Mouse (Mus musculus) urinary bladder, postnatal 10 days (tissue): ENCODE data around the gene Mrpl16.
A peak's percentile ranks its signal among the peaks of the same experiment; 100 is the strongest.

Experiments used
- DNase-seq: peaks from one replicate; pipeline ENCODE4 v3.0.0; 2022; ENCODE audit warnings: low spot score

Mrpl16 gene

DNA sequence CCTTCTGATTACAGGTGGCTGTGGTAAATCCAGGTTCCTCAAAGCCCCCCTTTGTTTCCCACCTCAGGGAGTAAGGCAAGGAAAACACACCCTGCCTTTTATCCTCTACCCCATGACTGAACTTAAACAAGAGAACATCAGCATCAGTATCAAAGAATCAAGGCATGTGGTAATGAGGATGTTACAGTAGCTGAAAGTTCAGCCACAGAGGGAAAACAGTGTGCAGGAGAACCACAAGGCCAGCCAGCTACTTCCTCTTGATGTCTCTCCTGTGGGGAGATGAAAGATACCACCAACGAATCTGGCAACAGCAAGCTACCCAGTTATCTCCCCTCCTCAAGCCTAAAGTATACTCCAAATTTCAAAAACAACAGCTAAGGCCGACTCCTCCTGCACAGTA is 37.1 kb downstream of the Mrpl16 start:
- DNase-seq, result no peak

DNA sequence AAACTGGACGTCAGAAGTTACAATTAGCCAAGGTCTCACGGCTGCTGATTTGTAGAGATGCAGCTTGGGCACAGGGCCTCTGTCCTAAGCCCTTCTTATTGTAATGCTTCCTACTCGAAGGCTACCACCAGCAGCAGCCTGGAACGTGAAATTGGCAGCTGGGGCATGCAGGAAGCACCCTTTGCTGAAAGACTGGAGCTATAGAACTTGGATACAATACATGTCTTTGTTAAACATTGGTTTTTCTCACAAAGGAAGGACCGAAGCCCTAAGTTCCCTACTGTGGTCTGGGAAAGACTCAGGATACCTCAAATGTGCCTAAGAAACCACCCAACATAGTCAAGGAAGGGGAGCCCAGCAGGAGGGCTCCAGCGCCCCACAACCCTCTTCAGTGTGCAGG is 37.6 kb downstream of the Mrpl16 start:
- no peak for DNase-seq

DNA sequence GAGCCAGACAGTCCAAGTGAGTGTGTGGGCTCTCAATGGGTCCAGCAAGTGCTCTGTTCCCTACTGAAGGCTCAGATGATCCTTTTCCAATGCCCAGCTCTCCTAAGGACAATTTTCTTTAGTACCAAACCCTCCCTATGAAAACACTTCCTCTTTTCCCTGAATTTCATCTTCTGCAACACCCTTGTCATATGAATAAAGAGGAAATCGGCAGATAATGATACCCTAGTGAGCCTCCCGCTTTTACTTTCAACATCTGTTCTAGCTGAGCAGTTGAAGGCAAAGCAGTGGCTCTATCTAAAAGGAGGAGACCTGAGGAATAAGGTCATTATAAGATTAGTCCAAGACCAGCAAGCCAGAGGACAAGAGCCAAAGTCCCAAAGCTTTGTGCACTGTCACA is 38.3 kb downstream of the Mrpl16 start:
- DNase-seq, result no peak

DNA sequence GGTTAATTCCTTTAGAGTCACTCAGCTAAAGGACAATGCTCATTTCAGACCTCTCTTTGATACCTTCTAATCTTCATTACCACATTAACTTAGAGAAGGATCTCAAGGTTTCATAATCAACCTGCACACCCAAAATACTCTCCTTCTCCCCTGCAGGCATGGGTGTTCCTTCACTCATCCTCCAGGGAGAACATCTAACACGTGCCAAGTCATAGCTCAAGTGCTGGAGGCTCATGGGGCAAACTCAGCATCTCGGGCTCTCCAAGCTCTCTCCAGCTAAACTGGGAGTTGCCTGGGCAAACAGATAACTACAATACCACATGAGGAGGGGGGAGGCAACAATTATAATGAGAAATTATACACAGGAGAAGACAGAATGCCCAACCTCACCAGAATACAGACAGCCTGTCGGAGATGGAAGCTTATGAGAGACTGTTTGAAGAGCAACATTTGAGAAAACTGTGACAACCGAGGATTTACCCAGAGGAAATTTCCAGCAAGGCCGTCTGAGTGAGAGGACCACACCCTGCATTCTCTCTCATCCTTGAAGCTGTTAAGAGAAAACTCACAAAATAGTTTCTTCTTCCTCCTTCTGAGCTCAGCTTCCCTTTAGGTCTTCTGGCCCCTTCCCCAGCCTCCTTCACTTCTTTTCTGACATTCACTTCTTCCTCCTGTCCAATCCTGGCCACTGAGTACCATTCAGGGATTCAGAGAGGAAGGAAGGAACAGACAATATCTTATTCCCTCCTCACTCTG is 40.0 kb downstream of the Mrpl16 start:
- DNase-seq, result no peak

DNA sequence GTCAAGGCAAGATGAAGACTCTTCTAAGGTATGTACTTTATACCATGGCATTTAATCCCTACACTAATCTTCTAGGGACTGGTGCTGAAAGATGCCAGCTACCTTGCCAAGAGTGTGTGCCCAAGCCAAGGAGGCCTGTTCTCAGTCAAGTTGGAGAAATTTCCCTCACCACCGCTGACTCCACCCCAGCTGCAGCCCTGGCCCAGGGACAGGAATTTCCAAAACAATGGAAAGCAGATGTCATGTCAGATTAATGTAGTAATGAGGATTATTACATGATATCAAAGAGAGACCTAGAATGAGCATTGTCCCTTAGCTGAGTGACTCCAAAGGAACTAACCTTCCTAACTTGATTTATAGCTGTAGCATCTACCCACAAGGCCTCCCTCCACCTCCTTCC is 40.7 kb downstream of the Mrpl16 start:
- no peak for DNase-seq

DNA sequence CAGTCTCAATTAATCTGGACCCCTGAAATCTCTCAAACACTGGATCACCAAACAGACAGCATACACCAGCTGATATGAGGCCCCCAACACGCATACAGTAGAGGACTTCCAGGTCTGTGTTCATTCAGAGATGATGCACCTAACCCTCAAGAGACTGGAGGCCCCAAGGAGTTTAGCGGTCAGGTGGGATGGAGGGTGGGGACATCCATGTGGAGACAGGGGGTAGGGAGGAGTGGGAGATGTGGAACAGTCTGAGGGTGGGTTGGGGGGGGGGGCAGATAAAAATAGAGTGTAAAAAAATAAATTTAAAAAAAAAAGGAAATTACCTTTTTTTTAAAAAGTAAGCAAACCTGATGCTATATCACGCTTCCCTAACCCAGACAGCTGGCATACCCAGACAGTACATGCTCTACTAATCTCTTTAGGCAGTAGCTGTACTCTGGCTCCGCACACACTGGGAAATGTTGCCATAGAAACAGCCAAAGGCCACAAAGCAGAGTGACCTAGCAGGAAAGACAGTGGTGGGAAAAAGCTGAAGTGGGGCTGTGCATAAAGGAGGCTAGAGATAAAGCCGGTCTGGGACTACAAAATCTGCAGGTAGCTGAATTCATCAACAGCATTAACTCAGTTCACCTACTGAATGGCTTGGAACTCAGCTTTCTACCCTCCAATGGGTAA is 41.6 kb downstream of the Mrpl16 start:
- DNase-seq, result no peak

DNA sequence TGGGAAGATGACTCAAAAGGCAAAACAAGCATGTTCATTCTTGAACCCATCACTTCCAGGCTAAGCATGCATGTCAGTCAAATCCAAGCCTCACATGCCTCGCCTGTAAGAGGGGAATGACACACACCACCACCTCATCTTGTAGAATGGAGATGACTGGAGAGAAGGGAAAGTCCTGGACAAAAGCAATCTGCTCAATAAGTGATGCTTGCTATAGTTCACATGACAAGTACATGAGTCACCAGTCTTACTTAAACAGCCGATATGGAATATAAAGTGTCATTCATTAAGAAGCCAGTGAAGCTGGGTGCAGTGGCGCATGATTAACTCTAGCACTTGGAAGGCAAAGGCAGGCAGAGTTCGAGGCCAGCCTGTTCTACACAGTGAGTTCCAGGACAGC is 42.9 kb downstream of the Mrpl16 start:
- no peak for DNase-seq

DNA sequence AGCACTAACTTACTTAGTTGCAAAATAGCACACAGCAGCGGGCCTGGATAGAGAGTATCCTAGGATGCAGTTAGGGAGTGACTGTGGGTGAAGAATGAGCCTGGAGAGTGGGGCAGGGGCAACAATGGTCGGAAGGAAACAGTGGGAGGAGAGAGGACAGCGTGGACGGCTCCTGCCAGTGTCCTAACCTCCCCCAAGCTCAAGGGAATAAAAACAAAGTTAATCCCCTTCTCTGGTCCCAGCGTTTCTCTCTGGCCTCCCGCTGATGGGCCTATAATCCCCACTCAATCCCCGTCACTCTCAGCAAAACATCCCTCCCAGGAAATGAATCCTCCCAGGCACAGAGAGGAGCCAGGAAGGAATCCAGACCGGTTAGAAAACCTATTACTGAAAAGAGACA is 43.5 kb downstream of the Mrpl16 start:
- DNase-seq, result no peak

DNA sequence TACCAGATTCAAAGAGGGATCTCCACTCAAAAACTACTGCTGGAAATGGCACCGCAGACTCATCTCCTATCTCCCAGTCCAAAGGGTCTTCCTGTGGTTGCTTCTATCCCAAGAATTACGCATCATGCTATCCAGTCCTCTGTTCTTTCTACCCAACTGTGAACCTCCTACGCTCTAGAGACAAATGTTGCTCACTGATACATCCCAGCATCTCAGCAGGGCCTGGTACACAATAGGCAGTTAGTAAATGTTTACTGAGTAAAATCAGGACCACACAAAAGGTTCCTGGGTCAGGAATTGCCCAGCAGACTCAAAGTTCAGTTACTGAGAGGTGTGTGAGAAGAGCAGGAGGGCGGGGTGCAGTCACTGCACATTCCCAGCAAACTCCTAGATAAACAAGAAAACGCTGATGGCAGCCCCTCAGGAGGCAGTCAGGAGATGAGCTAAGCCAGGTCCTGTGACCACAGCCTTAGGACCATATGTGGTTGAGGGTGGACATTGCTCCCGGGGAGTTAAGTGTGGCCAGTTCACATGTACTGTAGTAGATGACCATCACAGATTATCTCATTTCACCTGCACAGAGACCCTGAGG is 44.6 kb downstream of the Mrpl16 start:
- DNase-seq, result no peak

DNA sequence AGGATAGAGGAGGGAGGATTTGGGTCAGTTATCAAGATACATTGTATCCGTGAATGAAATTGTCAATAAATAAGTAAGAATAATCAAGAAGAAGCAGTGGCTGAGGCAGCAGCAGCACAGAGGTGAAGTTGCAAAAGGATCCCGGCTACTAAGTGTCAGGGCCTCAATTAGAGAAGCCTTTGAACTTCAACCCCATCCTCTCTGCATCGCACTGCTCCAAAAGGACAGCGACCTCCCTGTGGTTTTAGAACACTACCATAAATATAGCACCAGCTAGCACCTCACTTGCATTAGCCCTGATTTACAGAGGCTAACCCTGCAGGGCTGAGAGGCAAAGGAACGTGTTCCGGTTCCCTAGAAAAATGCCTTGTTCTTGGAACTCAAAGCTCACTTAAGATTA is 46.5 kb downstream of the Mrpl16 start:
- no peak for DNase-seq

DNA sequence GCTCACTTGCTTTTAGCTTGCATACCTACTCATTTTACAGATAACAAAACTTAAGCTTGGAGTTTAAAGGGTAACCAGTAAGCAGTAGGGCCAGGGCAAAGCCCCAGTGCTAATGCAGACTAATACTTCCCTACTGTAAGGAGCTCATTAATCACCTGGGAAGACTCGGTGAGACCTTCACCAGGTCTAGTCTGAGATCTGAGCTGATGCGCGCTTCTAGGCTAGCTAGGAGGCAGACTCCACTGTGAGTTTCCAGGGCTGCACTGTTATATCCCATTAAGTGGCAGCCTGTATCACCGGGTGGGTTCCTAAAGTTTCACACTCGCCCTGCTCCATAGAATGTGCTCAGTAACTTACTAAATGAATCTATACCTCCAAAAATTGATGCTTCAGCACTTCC is 47.4 kb downstream of the Mrpl16 start:
- DNase-seq, result no peak

DNA sequence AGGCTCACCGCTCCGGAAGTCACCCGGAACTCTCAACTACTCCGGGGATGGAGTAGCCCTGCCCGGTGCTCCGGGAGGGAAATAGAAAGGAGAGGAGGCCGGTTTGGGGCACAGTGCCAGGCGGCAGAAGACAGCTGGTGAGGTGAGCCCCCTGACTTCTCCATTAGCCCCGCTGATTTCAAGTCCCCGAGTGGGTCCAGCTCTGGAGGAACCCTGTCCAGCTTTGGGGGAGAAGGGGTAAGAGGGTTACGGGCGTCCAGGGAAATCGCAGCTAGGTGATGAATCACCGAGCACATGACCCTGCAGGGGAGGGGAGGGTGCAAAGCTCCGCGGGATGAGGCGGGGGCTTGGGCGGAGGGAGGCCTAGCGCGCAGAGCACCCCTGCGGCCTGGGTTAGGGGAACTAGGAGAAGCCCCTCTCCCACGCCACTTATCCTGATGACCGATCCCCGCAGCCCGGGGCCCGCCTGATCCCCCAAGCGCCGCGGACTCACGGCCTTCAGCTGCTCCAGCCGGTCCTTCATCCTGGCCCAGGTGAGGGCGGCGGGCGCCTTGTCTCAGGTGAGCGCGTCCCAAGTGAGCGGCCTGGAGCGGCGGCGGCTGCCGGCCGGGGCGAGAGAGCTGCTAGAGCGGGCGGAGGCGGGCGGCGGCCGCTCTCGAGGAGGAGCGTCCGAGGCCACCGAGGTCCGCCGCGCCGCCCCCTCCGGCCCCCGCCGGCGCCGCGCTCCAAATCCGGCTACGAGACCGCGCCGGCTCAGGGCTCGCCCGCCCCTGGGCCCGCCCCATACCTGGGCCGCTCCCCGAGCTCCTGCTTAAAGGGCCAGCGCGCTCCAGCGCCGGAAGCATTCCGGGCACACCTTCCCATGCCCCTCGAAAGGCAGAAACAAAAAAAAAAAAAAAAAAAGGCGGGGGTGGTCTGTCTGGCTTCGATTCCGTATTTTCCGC is 48.3 kb downstream of the Mrpl16 start:
- DNase-seq, result no peak

DNA sequence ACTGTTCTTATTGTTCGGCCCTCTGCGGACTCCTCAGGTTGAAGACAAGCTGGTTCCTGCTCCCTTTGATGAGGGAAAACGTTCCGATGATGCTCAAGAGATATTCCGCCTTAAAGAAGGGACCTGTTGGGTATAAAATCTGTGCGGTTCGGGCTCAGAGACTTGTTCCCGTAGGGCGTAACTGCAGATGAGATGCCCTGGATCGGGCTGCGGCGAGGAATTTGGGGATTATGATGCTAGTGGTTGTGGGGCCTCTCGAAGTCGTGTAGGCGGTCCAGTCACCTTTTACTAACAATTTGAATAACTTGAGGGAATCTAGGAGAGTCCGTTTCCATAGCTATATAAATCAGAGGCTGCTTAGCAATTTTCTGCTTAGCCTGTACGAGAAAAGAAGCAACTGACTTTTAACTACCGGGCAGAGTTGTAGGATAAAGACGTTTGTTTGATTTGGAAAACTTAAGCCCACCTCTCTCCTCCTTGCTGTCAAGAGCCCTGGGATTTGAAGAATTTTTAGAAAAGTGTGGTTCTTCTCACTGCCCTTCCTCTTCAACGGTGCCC is 49.0 kb downstream of the Mrpl16 start, which contains the start of gene Stx3:
Gene Stx3 (minus strand): TSS at position 261 of the 558 bp plus-strand sequence.
- no peak for DNase-seq

DNA sequence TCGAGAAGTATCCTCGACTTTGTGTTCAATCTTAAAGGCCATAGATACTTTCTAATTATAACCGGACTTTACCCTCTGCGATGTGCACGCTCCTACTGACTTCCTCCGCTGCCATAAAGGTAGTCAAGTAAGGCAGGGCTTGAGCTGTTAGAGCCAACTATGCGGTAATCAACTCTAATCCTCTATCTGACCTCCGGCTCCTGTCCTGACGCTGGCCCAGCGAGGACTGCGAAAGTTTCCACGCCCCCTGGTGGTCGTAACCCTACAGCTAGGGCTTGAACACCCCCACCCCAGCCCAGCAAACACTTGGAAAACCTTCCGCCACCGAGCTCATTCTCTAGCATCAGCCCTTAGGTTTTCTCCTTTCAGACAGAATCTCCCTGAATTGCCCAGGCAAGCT is 49.6 kb downstream of the Mrpl16 start:
- DNase-seq, result peak; percentile 45

DNA sequence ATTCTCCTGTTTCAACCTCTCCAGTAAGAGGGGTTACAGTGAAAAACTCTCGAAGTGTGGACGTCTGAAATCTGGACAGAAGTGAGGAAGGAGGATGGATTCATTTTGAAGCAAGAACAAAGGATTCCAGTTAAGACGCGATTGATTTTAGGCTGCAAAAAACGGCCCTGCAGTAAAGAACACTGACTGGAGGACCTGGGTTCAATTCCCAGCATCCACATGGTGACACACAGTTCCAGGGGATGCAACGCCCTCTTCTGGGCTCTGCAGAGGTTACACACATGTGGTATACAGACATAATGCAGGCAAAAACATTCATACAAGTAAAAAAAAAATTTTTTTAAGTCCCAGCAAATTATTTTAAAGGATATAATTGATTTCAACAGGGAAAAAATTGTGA is 50.0 kb downstream of the Mrpl16 start:
- DNase-seq, result no peak

DNA sequence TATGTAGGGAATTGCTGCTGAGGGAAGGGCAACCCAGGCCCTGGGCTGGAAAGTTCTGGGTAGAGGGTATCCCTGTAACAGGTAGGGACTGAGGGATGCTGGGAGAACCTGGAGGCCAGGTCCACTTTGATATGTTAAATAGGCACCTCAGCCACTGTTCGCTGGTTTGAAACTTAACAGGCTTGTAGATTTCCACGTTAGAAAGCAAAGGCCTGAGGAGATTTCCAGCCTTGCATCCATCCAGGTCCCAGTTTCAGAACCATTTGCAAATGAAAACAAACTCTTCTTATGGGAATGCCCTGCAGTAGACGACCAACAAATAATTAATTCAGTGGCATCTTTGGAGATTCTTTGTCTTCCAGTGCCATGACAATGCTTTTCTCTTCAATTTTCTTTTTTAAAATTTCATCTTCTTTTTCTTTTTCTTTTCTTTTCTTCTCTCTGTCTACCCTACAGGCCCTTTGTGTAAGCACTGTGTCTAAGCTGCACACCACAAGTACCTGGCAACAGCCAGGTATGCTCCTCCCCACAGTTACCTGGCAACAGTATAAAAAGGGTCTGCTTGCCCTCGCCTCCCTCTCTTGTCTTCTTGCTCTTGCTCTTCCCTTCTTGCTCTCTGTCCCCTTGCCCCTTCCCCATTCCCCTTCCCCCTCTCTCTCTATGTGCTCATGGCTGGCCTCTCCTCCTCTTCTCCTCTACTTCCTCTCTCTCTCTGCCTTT is 53.3 kb downstream of the Mrpl16 start:
- DNase-seq, result no peak
